Mouse (Mus musculus) lung, postnatal 0 days (tissue): ENCODE data around the gene Chst8. TPM values are rescaled to one million over a fixed set of nuclear protein-coding genes. Genes with fewer than 3 reads are reported as not detected.
A peak's percentile ranks its signal among the peaks of the same experiment; 100 is the strongest.

Source experiments
- ATAC-seq: fragments of 200-750 bp; cut with Nextera tagmentation; 2 replicates; pipeline ENCODE4 v1.8.0; 2017; ENCODE audit warnings: moderate library complexity
- DNase-seq: peaks from one replicate; pipeline ENCODE4 v3.0.0-alpha.2; 2016; ENCODE audit warnings: low spot score
- H3K27ac ChIP-seq: fragments of 300-500 bp; sonication (generic); 2 replicates; pipeline ENCODE4 v1.5.1; 2014; ENCODE audit warnings: antibody characterized with exemption, mild to moderate bottlenecking, low read length, mixed read lengths
- H3K27me3 ChIP-seq: fragments of 300-500 bp; sonication (generic); replicated peaks from 2 replicates; pipeline ENCODE4 v1.6.1; 2014; ENCODE audit warnings: low read length, mixed read lengths; ENCODE audit not compliant: insufficient read depth
- H3K36me3 ChIP-seq: fragments of 300-500 bp; sonication (generic); 2 replicates; pipeline ENCODE4 v1.6.1; 2014; ENCODE audit warnings: low read length, mixed read lengths; ENCODE audit not compliant: insufficient read depth
- H3K4me1 ChIP-seq: fragments of 300-500 bp; sonication (generic); 2 replicates; pipeline ENCODE4 v1.6.1; 2014; ENCODE audit warnings: antibody characterized with exemption, low read depth, low read length, mixed read lengths; ENCODE audit not compliant: insufficient read depth
- H3K4me2 ChIP-seq: fragments of 300-500 bp; sonication (generic); replicated peaks from 2 replicates; pipeline ENCODE4 v1.6.1; 2014; ENCODE audit warnings: low read depth, mild to moderate bottlenecking, low read length, moderate library complexity, mixed read lengths
- H3K4me3 ChIP-seq: fragments of 300-500 bp; sonication (generic); 2 replicates; pipeline ENCODE4 v1.5.1; 2014; ENCODE audit warnings: low read depth, low read length
- H3K9ac ChIP-seq: fragments of 300-500 bp; sonication (generic); replicated peaks from 2 replicates; pipeline ENCODE4 v1.6.1; 2014; ENCODE audit warnings: low read depth, mild to moderate bottlenecking
- H3K9me3 ChIP-seq: fragments of 300-500 bp; sonication (generic); 2 replicates; pipeline ENCODE4 v1.6.1; 2016; ENCODE audit warnings: low read length, mixed read lengths
- CTCF ChIP-seq: IDR thresholded peaks from 2 replicates; pipeline ENCODE4 v1.5.1; 2016; ENCODE audit warnings: antibody characterized with exemption, mild to moderate bottlenecking
- EP300 ChIP-seq: IDR thresholded peaks from 2 replicates; pipeline ENCODE4 v1.6.1; 2016; ENCODE audit warnings: antibody characterized with exemption, mild to moderate bottlenecking, control low read depth
- WGBS: fragments of 180-500 bp; shearing (Covaris S2); extraction: QIAGEN DNeasy Blood & Tissue Kit; methylation state at CpG from one replicate; pipeline ENCODE4 v1.1.7; 2014; 5-methylcytosine and 5-hydroxymethylcytosine counted together
- polyA plus RNA-seq: library from polyadenylated mRNA; unstranded; fragments of >200 nt; fragmentation: Nextera tagmentation; extraction: Ambion mirVana; gene quantifications from 2 replicates; pipeline ENCODE4 v1.2.1, GENCODE M21; 2015

Chst8 gene
- polyA plus RNA-seq: 4.7 and 5.9 TPM in 2 replicates

GRCm38 (mm10) chr7:34812531-34813111 is at the start of gene Chst8:
Chst8 (minus strand) TSS chr7:34812711.
- H3K27ac ChIP-seq: no peak within 1 kb of the TSS
- peak within 1 kb of the TSS; percentile 78 for H3K4me2 ChIP-seq
- H3K4me1 ChIP-seq: no peaks in the 10 kb centered on the region
- peaks cover 41% of the 10 kb centered on the region for H3K27me3 ChIP-seq
- peak within 1 kb of the TSS; percentile 47 for H3K4me3 ChIP-seq
- 2% methylated on average over 51 of the region's 65 CpGs for WGBS
- no peaks in the 10 kb centered on the region for H3K9me3 ChIP-seq
- DNase-seq (peak; percentile 82), ATAC-seq (peak; percentile 93)
- no peaks in the 10 kb centered on the region for H3K36me3 ChIP-seq
- TF ChIP-seq CTCF (peak; percentile 5), EP300 (no peak)
- H3K9ac ChIP-seq: no peak within 1 kb of the TSS

- no peak overlapping the region for H3K4me2 ChIP-seq
- H3K4me1 ChIP-seq: no peaks in the 10 kb centered on the region
- DNase-seq: no peak
- TF ChIP-seq CTCF: no peak
- TF ChIP-seq EP300: no peak
- no peak overlapping the region for H3K27ac ChIP-seq
- H3K9me3 ChIP-seq: no peaks in the 10 kb centered on the region
- H3K36me3 ChIP-seq: no peaks in the 10 kb centered on the region
- WGBS: 53% methylated on average over 2 of the region's 2 CpGs
- no peak overlapping the region for H3K9ac ChIP-seq
- ATAC-seq: no peak
- no peaks in the 10 kb centered on the region for H3K27me3 ChIP-seq
- no peak overlapping the region for H3K4me3 ChIP-seq
These were observed 45.8 kb upstream of the Chst8 start for GRCm38 (mm10) chr7:34858291-34858690.

GRCm38 (mm10) chr7:34854781-34855352 is 42.4 kb upstream of the Chst8 start:
- 78% methylated on average over 6 of the region's 6 CpGs for WGBS
- TF ChIP-seq EP300: no peak
- no peak for TF ChIP-seq CTCF

GRCm38 (mm10) chr7:34853393-34853792 is 40.9 kb upstream of the Chst8 start:
- H3K27ac ChIP-seq: no peak overlapping the region
- H3K36me3 ChIP-seq: no peaks in the 10 kb centered on the region
- no peaks in the 10 kb centered on the region for H3K4me1 ChIP-seq
- TF ChIP-seq EP300 (no peak), CTCF (no peak)
- H3K4me2 ChIP-seq: no peak overlapping the region
- no peak overlapping the region for H3K4me3 ChIP-seq
- no peak overlapping the region for H3K9ac ChIP-seq
- no peaks in the 10 kb centered on the region for H3K27me3 ChIP-seq
- WGBS: 84% methylated on average over 3 of the region's 3 CpGs
- no peak for DNase-seq
- H3K9me3 ChIP-seq: no peaks in the 10 kb centered on the region
- ATAC-seq: no peak

More at GRCm38 (mm10) chr7:34854781-34855352, 42.4 kb upstream of the Chst8 start:
- H3K27me3 ChIP-seq: no peaks in the 10 kb centered on the region
- H3K4me1 ChIP-seq: no peaks in the 10 kb centered on the region
- no peak overlapping the region for H3K4me3 ChIP-seq
- no peak overlapping the region for H3K9ac ChIP-seq
- H3K4me2 ChIP-seq: no peak overlapping the region
- H3K36me3 ChIP-seq: no peaks in the 10 kb centered on the region
- ATAC-seq: no peak
- no peak overlapping the region for H3K27ac ChIP-seq
- no peaks in the 10 kb centered on the region for H3K9me3 ChIP-seq
- no peak for DNase-seq

- WGBS: 40% methylated on average over 10 of the region's 10 CpGs
- DNase-seq (no peak), ATAC-seq (no peak)
- Histone ChIP-seq H3K4me3 (no peak overlapping the region), H3K4me2 (no peak overlapping the region), H3K27ac (no peak overlapping the region), H3K9me3 (no peaks in the 10 kb centered on the region), H3K27me3 (no peaks in the 10 kb centered on the region), H3K4me1 (no peaks in the 10 kb centered on the region), H3K36me3 (no peaks in the 10 kb centered on the region), H3K9ac (no peak overlapping the region)
- TF ChIP-seq CTCF: peak; percentile 46
- no peak for TF ChIP-seq EP300
These were observed 37.1 kb upstream of the Chst8 start for GRCm38 (mm10) chr7:34849660-34850059.

- Histone ChIP-seq H3K4me1 (no peaks in the 10 kb centered on the region), H3K9ac (no peak overlapping the region), H3K27ac (no peak overlapping the region), H3K4me2 (no peak overlapping the region), H3K4me3 (no peak overlapping the region), H3K36me3 (no peaks in the 10 kb centered on the region), H3K9me3 (no peaks in the 10 kb centered on the region), H3K27me3 (no peaks in the 10 kb centered on the region)
- no peak for ATAC-seq
- TF ChIP-seq EP300: no peak
- no peak for TF ChIP-seq CTCF
- no peak for DNase-seq
- WGBS: 88% methylated on average over 4 of the region's 4 CpGs
These were observed 36.3 kb upstream of the Chst8 start for GRCm38 (mm10) chr7:34848811-34849210.
